Mouse (Mus musculus): ENCODE data around the gene Grip1. TPM values are rescaled to one million over a fixed set of nuclear protein-coding genes. Genes with fewer than 3 reads are reported as not detected.

Grip1 gene
- polyA plus RNA-seq, 1 experiment: 5.0 TPM

DNA sequence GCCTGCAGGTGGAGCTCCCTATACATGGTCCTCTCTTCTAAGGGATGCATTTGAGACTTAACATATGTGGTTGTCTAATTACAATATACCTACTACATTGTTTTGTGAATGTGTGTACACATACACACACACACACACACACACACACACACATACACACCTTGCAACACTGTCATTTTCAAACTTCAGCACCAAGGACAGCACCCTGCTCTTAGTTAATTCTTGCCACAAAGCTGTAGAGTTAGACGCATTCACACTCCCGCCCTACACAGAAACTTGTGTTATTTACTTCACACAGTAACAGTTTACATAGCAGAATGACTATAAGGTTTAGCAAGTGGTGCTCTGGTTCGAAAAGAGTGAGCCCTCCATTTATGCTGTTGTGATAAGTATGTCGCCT, 251.7 kb downstream of the Grip1 start:
- TF ChIP-seq POLR2A (IDR thresholded peaks at IDR 0.05; ENCODE audit: borderline replicate concordance, insufficient read depth, low read length): no peak
- TF ChIP-seq CTCF (IDR thresholded peaks at IDR 0.05; ENCODE audit: borderline replicate concordance, insufficient read depth, low read depth, low read length): no peak
- H3K27me3 ChIP-seq (ENCODE audit: control insufficient read depth, insufficient read depth, low read length): no peaks in the 10 kb centered on the region
- no peak for DNase-seq
- no peak overlapping the region for H3K4me3 ChIP-seq (replicated peaks; ENCODE audit: insufficient read depth, low read depth, low read length)
- no peak overlapping the region for H3K27ac ChIP-seq (ENCODE audit: insufficient read depth, low read length)
- no peaks in the 10 kb centered on the region for H3K4me1 ChIP-seq (ENCODE audit: control insufficient read depth, insufficient read depth, low read length)
- 89% methylated on average over 4 of the region's 4 CpGs for WGBS

DNA sequence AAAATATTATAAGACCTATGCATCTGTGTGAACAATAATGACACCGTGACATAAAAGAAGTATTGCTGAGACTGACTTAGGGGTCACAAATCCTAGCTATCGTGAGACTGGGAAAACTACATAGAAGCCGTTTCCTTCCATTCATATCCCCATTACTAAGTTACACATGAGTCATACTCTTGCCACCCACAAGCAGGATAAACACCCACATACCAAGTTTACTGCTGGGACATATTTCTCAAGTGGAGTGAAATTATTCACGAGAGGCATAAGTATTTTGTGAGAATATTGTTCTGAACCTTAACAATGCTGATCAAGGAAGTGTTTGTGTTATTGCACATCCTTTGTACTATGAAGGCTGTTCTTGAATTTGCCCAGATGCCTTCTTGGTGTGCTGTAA, 252.7 kb downstream of the Grip1 start:
- Histone ChIP-seq H3K27me3 (ENCODE audit: control insufficient read depth, insufficient read depth, low read length) (no peaks in the 10 kb centered on the region), H3K4me1 (ENCODE audit: control insufficient read depth, insufficient read depth, low read length) (no peaks in the 10 kb centered on the region), H3K27ac (ENCODE audit: insufficient read depth, low read length) (no peak overlapping the region), H3K4me3 (replicated peaks; ENCODE audit: insufficient read depth, low read depth, low read length) (no peak overlapping the region)
- TF ChIP-seq POLR2A (IDR thresholded peaks at IDR 0.05; ENCODE audit: borderline replicate concordance, insufficient read depth, low read length) (no peak), CTCF (IDR thresholded peaks at IDR 0.05; ENCODE audit: borderline replicate concordance, insufficient read depth, low read depth, low read length) (no peak)
- 97% methylated on average over 4 of the region's 4 CpGs for WGBS
- no peak for DNase-seq

DNA sequence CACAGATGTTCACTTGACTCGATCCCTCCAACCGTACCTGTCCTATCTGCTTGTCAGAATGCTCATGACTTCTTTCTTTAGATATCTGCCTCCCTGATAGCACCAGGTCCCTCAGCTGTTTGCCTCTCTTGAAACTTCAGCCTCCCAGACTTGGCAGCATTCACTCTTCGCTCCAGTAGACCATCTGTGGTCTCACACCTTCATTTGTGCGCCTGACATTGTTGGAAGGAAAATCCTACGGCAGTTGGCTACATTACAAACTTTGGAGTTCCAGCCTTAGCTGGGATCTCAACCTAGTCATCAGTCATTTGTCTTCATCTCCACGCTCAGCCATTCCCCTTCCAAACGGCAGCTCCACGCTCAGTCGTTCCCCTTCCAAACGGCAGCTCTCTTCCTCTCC, 253.4 kb downstream of the Grip1 start:
- Histone ChIP-seq H3K27me3 (ENCODE audit: control insufficient read depth, insufficient read depth, low read length) (no peaks in the 10 kb centered on the region), H3K4me1 (ENCODE audit: control insufficient read depth, insufficient read depth, low read length) (no peaks in the 10 kb centered on the region), H3K4me3 (replicated peaks; ENCODE audit: insufficient read depth, low read depth, low read length) (no peak overlapping the region), H3K27ac (ENCODE audit: insufficient read depth, low read length) (no peak overlapping the region)
- DNase-seq: no peak
- TF ChIP-seq CTCF (IDR thresholded peaks at IDR 0.05; ENCODE audit: borderline replicate concordance, insufficient read depth, low read depth, low read length): no peak
- TF ChIP-seq POLR2A (IDR thresholded peaks at IDR 0.05; ENCODE audit: borderline replicate concordance, insufficient read depth, low read length): no peak
- WGBS: 28% methylated on average over 10 of the region's 10 CpGs

DNA sequence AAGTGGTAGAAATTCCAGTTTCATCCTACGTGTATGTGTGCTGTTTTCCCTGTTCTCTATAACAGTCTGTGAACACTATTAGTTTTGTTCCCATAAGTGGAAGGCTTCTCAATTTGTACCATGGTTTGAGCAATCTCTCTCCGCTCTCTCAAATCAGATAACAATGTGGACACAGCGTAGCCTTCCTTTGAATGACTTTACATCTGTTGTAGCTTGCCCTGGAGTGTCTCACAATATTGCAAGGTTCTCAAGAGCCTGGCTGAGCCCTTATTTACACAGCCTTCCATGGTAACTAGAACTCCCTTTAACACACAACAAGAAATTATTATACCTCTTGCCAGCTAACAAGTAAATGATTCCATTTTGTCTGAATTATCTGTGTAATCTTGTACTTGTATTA, 268.3 kb downstream of the Grip1 start:
- H3K27me3 ChIP-seq (ENCODE audit: control insufficient read depth, insufficient read depth, low read length): no peaks in the 10 kb centered on the region
- no peaks in the 10 kb centered on the region for H3K4me1 ChIP-seq (ENCODE audit: control insufficient read depth, insufficient read depth, low read length)
- no peak overlapping the region for H3K27ac ChIP-seq (ENCODE audit: insufficient read depth, low read length)
- TF ChIP-seq CTCF (IDR thresholded peaks at IDR 0.05; ENCODE audit: borderline replicate concordance, insufficient read depth, low read depth, low read length) (no peak), POLR2A (IDR thresholded peaks at IDR 0.05; ENCODE audit: borderline replicate concordance, insufficient read depth, low read length) (no peak)
- 87% methylated on average over 3 of the region's 3 CpGs for WGBS
- no peak overlapping the region for H3K4me3 ChIP-seq (replicated peaks; ENCODE audit: insufficient read depth, low read depth, low read length)
- DNase-seq: no peak

DNA sequence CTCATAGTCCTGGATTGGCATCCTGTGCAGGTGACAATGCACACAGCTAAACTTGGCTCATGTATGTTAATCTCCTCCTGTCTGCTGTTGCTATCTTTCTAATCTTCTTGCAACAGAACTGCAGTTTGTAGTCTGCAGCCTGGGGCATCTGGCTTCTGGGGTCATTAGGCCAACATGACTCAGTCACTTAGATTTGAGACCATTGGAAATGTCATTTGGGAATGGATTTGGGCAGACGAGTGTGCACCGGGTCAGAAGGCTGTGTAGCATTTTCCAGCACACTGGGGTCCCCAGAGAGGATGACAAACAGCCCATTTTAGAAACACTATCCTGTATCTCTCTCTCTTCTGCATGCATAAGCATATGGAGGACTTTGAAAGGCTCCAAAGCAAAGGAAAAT, 268.8 kb downstream of the Grip1 start:
- no peaks in the 10 kb centered on the region for H3K4me1 ChIP-seq (ENCODE audit: control insufficient read depth, insufficient read depth, low read length)
- H3K27me3 ChIP-seq (ENCODE audit: control insufficient read depth, insufficient read depth, low read length): no peaks in the 10 kb centered on the region
- 55% methylated on average over 2 of the region's 2 CpGs for WGBS
- no peak overlapping the region for H3K27ac ChIP-seq (ENCODE audit: insufficient read depth, low read length)
- DNase-seq: no peak
- TF ChIP-seq CTCF (IDR thresholded peaks at IDR 0.05; ENCODE audit: borderline replicate concordance, insufficient read depth, low read depth, low read length) (no peak), POLR2A (IDR thresholded peaks at IDR 0.05; ENCODE audit: borderline replicate concordance, insufficient read depth, low read length) (no peak)
- H3K4me3 ChIP-seq (replicated peaks; ENCODE audit: insufficient read depth, low read depth, low read length): no peak overlapping the region

DNA sequence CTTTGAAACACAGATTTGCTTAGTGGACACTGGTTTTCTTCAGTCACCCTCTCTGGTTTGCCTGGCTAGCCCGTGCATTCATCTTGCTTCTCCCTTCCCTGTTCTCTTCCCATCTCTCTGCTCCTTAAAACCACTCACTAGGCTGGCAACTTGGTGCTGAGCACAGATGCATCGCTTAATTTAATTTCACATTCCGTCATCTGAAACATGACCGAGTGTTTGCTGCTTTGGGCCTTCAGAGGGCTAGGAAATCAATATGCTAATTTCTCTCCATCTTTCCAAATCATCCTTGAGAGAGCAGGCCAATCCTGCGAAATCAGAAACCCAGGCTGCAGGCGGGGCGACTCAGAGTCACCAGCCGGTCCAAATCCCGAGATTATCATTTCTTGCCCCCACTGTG, 270.0 kb downstream of the Grip1 start:
- no peaks in the 10 kb centered on the region for H3K4me1 ChIP-seq (ENCODE audit: control insufficient read depth, insufficient read depth, low read length)
- no peak for DNase-seq
- H3K27ac ChIP-seq (ENCODE audit: insufficient read depth, low read length): no peak overlapping the region
- WGBS: 38% methylated on average over 9 of the region's 9 CpGs
- no peak overlapping the region for H3K4me3 ChIP-seq (replicated peaks; ENCODE audit: insufficient read depth, low read depth, low read length)
- no peak for TF ChIP-seq CTCF (IDR thresholded peaks at IDR 0.05; ENCODE audit: borderline replicate concordance, insufficient read depth, low read depth, low read length)
- TF ChIP-seq POLR2A (IDR thresholded peaks at IDR 0.05; ENCODE audit: borderline replicate concordance, insufficient read depth, low read length): no peak
- no peaks in the 10 kb centered on the region for H3K27me3 ChIP-seq (ENCODE audit: control insufficient read depth, insufficient read depth, low read length)

DNA sequence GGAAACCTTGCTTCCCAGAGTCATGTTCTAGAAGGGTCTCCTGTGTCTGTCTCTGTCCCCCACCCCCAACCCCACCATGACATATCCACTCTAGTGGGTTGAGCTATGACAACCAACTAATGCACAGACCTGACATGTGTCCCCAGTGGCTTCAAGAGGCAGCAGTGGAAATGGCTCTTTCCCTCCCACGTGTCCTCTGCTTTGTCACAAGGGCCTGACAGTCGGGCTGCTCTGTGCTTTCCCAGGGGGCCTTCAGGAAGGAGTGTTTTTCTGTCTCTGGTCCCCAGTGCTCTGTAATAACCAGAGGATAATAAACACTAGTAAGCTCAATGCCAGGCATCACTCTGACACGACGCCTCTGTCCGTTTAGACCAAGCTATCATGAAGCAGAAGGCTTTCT, 271.7 kb downstream of the Grip1 start:
- Histone ChIP-seq H3K27me3 (ENCODE audit: control insufficient read depth, insufficient read depth, low read length) (no peaks in the 10 kb centered on the region), H3K4me3 (replicated peaks; ENCODE audit: insufficient read depth, low read depth, low read length) (no peak overlapping the region), H3K4me1 (ENCODE audit: control insufficient read depth, insufficient read depth, low read length) (no peaks in the 10 kb centered on the region), H3K27ac (ENCODE audit: insufficient read depth, low read length) (no peak overlapping the region)
- no peak for TF ChIP-seq POLR2A (IDR thresholded peaks at IDR 0.05; ENCODE audit: borderline replicate concordance, insufficient read depth, low read length)
- TF ChIP-seq CTCF (IDR thresholded peaks at IDR 0.05; ENCODE audit: borderline replicate concordance, insufficient read depth, low read depth, low read length): no peak
- 75% methylated on average over 5 of the region's 5 CpGs for WGBS
- DNase-seq: no peak

DNA sequence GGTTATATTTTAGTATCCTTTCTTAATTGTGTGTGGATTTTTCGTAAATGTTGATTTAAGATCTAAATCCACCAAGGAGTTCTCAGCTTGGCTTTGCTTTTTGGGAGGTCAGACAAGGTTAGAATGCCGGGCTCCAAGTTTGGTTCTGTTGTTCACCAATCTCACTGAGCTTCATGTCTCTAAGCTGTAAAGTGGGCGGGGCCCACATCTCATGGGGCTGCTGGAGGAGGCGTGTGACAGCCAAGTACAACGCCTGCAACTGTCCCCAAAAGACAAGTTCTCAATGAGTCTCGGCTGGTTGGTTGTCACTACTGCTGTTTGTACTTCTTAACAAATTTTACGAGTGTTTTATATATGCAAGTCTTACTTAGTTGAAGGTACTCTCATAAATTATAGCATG, 272.3 kb downstream of the Grip1 start:
- WGBS: 80% methylated on average over 7 of the region's 7 CpGs

More for the DNA sequence above, 272.3 kb downstream of the Grip1 start:
- no peaks in the 10 kb centered on the region for H3K4me1 ChIP-seq (ENCODE audit: control insufficient read depth, insufficient read depth, low read length)
- no peak for TF ChIP-seq CTCF (IDR thresholded peaks at IDR 0.05; ENCODE audit: borderline replicate concordance, insufficient read depth, low read depth, low read length)
- no peak for TF ChIP-seq POLR2A (IDR thresholded peaks at IDR 0.05; ENCODE audit: borderline replicate concordance, insufficient read depth, low read length)
- no peak overlapping the region for H3K4me3 ChIP-seq (replicated peaks; ENCODE audit: insufficient read depth, low read depth, low read length)
- H3K27me3 ChIP-seq (ENCODE audit: control insufficient read depth, insufficient read depth, low read length): no peaks in the 10 kb centered on the region
- DNase-seq: no peak
- no peak overlapping the region for H3K27ac ChIP-seq (ENCODE audit: insufficient read depth, low read length)
